Mouse (Mus musculus): ENCODE results near the gene Isg20l2. TPM values are rescaled to one million over a fixed set of nuclear protein-coding genes. Genes with fewer than 3 reads are reported as not detected.
"Not testable (repeated sequence)": the region's sequence is repeated elsewhere in the genome, so short reads cannot be mapped to it uniquely, and the experiment has no call there.

Gene Isg20l2
- 40.8 and 41.5 TPM in 2 replicates for polyA plus RNA-seq (2015; fragmentation: Nextera tagmentation; extraction: Ambion mirVana)

DNA sequence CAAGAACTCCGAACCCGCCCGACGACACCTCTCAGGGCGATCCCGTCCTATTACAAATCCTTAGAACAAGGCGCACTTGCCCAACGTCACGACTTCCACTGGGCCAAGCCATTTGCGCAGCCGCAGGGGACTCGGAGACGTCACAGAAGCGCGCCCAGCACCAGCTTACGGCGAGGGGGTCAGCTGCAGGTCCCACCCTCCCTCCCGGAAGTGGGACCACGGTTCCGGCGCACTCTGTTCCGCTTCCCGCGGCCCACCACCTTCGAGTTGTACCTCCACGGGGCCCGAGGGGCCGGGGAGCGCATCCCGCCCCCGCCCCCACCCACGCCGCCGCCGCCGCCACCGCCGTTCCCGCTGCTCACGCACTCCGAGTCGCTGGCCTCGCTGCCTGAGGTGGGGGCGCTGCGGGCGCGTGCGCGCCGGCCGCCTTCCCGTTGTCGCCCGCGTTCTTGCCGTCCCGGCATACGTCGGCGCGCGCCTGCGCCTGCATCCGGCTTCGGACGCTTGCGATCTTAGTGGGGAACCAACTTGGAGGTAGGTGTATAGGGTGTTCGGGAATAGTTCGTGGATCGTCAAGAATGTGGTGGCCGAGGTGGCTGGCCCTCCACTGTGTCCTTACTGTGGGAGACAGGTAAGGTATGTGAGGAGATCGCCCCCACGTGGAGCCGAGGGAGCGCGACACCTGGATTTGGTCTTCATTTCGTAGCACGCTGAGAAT is at the start of gene Isg20l2, which contains the start of gene Rrnad1:
TSS of gene Isg20l2 (plus strand) at position 237 of the 718 bp plus-strand sequence.
TSS of gene Rrnad1 (minus strand) at position 640 of the 718 bp plus-strand sequence.
- peaks cover 16% of the 10 kb centered on the region for H3K36me3 ChIP-seq (ENCODE audit: control insufficient read depth, insufficient read depth, low read length)
- no peaks in the 10 kb centered on the region for H3K27me3 ChIP-seq (ENCODE audit: control insufficient read depth, insufficient read depth, low read length)
- ATAC-seq (ENCODE audit: insufficient read depth, low FRiP score): peak; percentile 98
- WGBS: under 1% methylated on average over 55 of the region's 78 CpGs
- H3K4me2 ChIP-seq (ENCODE audit: low read depth, low read length): peak within 1 kb of the TSS; percentile 71
- H3K4me1 ChIP-seq (ENCODE audit: control insufficient read depth, insufficient read depth, low read length): peaks cover 17% of the 10 kb centered on the region
- peak within 1 kb of the TSS; percentile 96 for H3K4me3 ChIP-seq (replicated peaks; ENCODE audit: low read length)
- H3K9ac ChIP-seq (ENCODE audit: low read length): peak within 1 kb of the TSS; percentile 95
- peak within 1 kb of the TSS; percentile 91 for H3K27ac ChIP-seq (ENCODE audit: low read length)
- H3K9me3 ChIP-seq (replicated peaks; ENCODE audit: control insufficient read depth, low read length): no peaks in the 10 kb centered on the region

DNA sequence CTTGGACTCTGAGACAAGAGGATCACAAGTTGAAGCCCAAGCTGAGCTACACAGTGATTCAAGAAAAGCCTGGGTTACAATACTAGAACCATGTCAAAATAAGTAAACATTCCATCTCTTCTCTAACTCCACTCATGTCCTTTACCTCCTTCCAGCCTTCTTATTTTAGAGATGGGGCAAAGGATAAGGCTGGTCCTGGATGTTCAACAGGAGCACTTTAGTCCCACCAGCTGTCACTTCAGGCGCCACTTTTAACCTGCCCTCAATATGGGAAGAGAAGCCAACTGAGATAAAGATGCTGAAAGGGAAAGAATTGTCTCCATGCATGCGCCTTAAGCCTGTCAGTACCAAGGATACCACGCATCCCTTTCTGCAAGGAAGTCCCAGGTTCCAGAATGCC is 45.8 kb upstream of the Isg20l2 start:
- Histone ChIP-seq H3K4me1 (ENCODE audit: control insufficient read depth, insufficient read depth, low read length) (peaks cover 16% of the 10 kb centered on the region), H3K9ac (ENCODE audit: low read length) (peak overlapping the region; percentile 82), H3K4me3 (replicated peaks; ENCODE audit: low read length) (peak overlapping the region; percentile 65), H3K27ac (ENCODE audit: low read length) (0 out of 2 replicates have a peak overlapping the region, but pooled peaks have one; percentile 92), H3K4me2 (ENCODE audit: low read depth, low read length) (peak overlapping the region; percentile 84), H3K9me3 (replicated peaks; ENCODE audit: control insufficient read depth, low read length) (no peaks in the 10 kb centered on the region; the same call in 1 of the 2 replicates), H3K36me3 (ENCODE audit: control insufficient read depth, insufficient read depth, low read length) (no peaks in the 10 kb centered on the region), H3K27me3 (ENCODE audit: control insufficient read depth, insufficient read depth, low read length) (no peaks in the 10 kb centered on the region)
- 6% methylated on average over 3 of the region's 3 CpGs for WGBS
- no peak for ATAC-seq (ENCODE audit: insufficient read depth, low FRiP score)

DNA sequence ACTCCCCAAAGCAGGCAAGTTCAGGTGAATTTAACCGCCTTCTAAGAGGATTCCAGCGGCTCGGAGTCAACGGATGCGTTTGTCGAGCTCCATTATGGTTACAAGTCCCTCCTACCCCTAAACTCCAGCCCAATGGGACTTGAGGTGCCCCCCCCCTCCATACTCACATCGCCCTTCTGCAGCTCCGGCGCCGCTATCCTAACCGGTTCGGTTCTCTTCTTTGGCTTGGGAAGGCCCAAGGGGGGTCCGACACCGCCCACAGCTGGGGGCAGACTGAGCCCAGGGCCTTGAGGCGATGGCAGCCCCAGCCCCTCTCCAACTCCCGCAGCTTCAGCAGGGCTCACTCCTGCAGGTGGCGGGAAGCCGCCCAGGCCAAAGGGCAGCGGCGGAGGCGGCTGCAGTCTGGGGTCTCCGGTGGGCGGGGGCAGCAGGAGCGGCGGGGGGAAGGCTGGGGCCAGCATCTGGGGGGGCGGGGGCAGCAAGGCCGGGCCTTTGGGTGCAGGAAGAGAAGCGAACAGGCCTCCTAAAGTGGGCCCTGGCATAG is 45.3 kb upstream of the Isg20l2 start:
- peak; percentile 2; the same call in 1 of the 2 replicates for ATAC-seq (ENCODE audit: insufficient read depth, low FRiP score)
- peak overlapping the region; percentile 92 for H3K27ac ChIP-seq (ENCODE audit: low read length)
- H3K27me3 ChIP-seq (ENCODE audit: control insufficient read depth, insufficient read depth, low read length): no peaks in the 10 kb centered on the region
- under 1% methylated on average over 27 of the region's 28 CpGs for WGBS
- H3K36me3 ChIP-seq (ENCODE audit: control insufficient read depth, insufficient read depth, low read length): no peaks in the 10 kb centered on the region
- H3K9me3 ChIP-seq (replicated peaks; ENCODE audit: control insufficient read depth, low read length): no peaks in the 10 kb centered on the region; the same call in 1 of the 2 replicates
- peaks cover 16% of the 10 kb centered on the region for H3K4me1 ChIP-seq (ENCODE audit: control insufficient read depth, insufficient read depth, low read length)
- H3K9ac ChIP-seq (ENCODE audit: low read length): peak overlapping the region; percentile 82
- peak overlapping the region; percentile 65 for H3K4me3 ChIP-seq (replicated peaks; ENCODE audit: low read length)
- H3K4me2 ChIP-seq (ENCODE audit: low read depth, low read length): peak overlapping the region; percentile 84

DNA sequence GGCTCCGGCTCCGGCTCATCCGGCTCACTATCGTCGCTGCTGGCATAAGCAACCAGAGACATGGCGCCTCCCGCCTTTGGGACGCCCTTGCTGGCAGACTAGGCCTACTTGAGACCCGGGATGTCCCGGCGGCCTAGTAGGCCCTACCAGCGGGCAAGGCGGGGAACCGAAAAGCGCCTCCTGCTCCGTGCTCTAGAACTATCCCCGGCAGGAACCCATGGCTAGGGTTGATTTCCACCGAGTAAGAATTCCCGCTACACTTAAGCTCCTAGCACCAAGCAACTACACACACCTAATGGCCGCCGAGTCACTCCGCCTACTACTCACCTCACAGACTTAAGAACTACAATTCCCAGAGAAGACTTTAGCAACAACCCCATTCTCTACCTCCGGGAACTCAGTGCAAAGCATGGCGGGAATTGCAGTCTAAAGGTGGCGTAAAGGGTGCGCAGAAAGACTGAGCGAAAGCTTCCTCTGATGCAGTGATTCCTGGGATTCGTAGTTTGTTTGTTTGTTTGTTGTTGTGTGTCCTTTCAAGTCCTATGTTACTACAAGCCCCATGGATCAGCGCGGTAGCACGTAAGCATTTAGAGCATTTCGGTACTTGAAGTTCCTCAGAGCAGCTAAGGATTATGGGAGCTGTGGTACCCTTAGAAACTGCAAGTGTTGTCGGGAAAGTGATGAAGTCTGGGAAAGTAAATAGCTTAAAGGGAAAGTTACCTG is 44.7 kb upstream of the Isg20l2 start, which contains the start of gene Prcc:
TSS of gene Prcc (minus strand) at position 328 of the 723 bp plus-strand sequence.
- peaks cover 16% of the 10 kb centered on the region for H3K4me1 ChIP-seq (ENCODE audit: control insufficient read depth, insufficient read depth, low read length)
- H3K27ac ChIP-seq (ENCODE audit: low read length): peak within 1 kb of the TSS; percentile 92
- no peaks in the 10 kb centered on the region for H3K36me3 ChIP-seq (ENCODE audit: control insufficient read depth, insufficient read depth, low read length)
- peak within 1 kb of the TSS; percentile 65 for H3K4me3 ChIP-seq (replicated peaks; ENCODE audit: low read length)
- no peaks in the 10 kb centered on the region; the same call in 1 of the 2 replicates for H3K9me3 ChIP-seq (replicated peaks; ENCODE audit: control insufficient read depth, low read length)
- peak within 1 kb of the TSS; percentile 82 for H3K9ac ChIP-seq (ENCODE audit: low read length)
- no peaks in the 10 kb centered on the region for H3K27me3 ChIP-seq (ENCODE audit: control insufficient read depth, insufficient read depth, low read length)
- H3K4me2 ChIP-seq (ENCODE audit: low read depth, low read length): peak within 1 kb of the TSS; percentile 84
- ATAC-seq (ENCODE audit: insufficient read depth, low FRiP score): peak; percentile 97
- WGBS: under 1% methylated on average over 30 of the region's 33 CpGs

DNA sequence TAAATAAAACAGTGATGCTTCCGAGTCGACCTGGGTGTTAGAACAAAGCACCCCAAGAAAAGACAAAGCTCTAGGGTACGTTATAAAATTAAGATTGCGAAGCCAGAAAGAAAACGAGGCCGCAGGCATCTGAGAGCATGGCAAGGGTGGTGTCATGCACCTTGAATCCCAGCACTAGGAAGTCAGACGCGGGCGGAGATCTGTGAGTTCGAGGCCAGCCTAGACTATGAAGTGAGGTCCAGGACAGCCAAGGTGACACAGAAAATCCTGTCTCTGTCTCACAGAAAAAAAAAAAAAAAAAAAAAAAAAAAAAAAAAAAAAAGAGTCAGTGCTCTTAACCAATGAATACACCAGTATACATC is 44.1 kb upstream of the Isg20l2 start:
- peak overlapping the region; percentile 65 for H3K4me3 ChIP-seq (replicated peaks; ENCODE audit: low read length)
- H3K27me3 ChIP-seq (ENCODE audit: control insufficient read depth, insufficient read depth, low read length): no peaks in the 10 kb centered on the region
- H3K36me3 ChIP-seq (ENCODE audit: control insufficient read depth, insufficient read depth, low read length): no peaks in the 10 kb centered on the region
- H3K9me3 ChIP-seq (replicated peaks; ENCODE audit: control insufficient read depth, low read length): no peaks in the 10 kb centered on the region; the same call in 1 of the 2 replicates
- peaks cover 16% of the 10 kb centered on the region for H3K4me1 ChIP-seq (ENCODE audit: control insufficient read depth, insufficient read depth, low read length)
- ATAC-seq (ENCODE audit: insufficient read depth, low FRiP score): peak; percentile 4; the same call in 1 of the 2 replicates
- 10% methylated on average over 10 of the region's 10 CpGs for WGBS
- no peak overlapping the region for H3K27ac ChIP-seq (ENCODE audit: low read length)
- H3K4me2 ChIP-seq (ENCODE audit: low read depth, low read length): peak overlapping the region; percentile 47
- peak overlapping the region; percentile 57 for H3K9ac ChIP-seq (ENCODE audit: low read length)

DNA sequence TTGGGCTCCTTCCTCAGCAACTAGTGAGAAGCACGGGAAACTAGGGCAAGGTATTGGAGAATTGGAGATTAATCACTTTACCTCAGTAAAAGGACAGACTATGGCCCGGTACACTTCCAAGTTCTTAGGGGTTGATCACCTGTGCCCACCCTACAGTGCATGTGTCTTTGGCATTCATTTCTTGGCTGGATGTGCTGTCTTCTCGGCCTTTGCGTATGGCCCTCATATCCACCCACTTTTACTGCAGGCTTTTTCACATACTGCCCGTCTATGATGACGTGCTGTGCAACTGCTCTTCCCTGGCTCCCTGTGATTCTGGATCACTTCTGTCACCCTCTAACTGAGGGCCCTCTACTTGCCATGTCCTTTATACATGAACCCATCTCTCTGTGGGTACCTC is 43.7 kb upstream of the Isg20l2 start:
- peak overlapping the region; percentile 65 for H3K4me3 ChIP-seq (replicated peaks; ENCODE audit: low read length)
- 84% methylated on average over 6 of the region's 6 CpGs for WGBS
- peak overlapping the region; percentile 47 for H3K4me2 ChIP-seq (ENCODE audit: low read depth, low read length)
- H3K27ac ChIP-seq (ENCODE audit: low read length): no peak overlapping the region
- peak overlapping the region; percentile 57; the same call in 1 of the 2 replicates for H3K9ac ChIP-seq (ENCODE audit: low read length)
- H3K27me3 ChIP-seq (ENCODE audit: control insufficient read depth, insufficient read depth, low read length): no peaks in the 10 kb centered on the region
- ATAC-seq (ENCODE audit: insufficient read depth, low FRiP score): no peak
- peaks cover 16% of the 10 kb centered on the region for H3K4me1 ChIP-seq (ENCODE audit: control insufficient read depth, insufficient read depth, low read length)
- H3K36me3 ChIP-seq (ENCODE audit: control insufficient read depth, insufficient read depth, low read length): no peaks in the 10 kb centered on the region
- H3K9me3 ChIP-seq (replicated peaks; ENCODE audit: control insufficient read depth, low read length): no peaks in the 10 kb centered on the region; the same call in 1 of the 2 replicates

DNA sequence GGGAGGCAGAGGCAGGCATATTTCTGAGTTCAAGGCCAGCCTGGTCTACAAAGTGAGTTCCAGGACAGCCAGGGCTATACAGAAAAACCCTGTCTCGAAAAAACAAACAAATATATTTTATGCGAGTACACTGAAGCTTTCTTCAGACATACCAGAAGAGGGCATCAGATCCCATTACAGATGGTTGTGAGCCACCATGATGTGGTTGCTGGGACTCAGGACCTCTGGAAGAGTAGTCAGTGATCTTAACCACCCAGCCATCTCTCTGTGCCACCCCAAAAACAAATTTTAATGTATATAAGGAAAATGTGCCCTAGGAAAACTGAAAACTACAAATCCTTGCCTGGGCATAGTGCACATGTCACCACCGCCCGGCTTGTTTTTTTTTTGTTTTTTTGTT is 42.7 kb upstream of the Isg20l2 start:
- H3K4me2 ChIP-seq (ENCODE audit: low read depth, low read length); H3K4me3 ChIP-seq (replicated peaks; ENCODE audit: low read length); H3K27me3 ChIP-seq (ENCODE audit: control insufficient read depth, insufficient read depth, low read length); H3K9ac ChIP-seq (ENCODE audit: low read length); ATAC-seq (ENCODE audit: insufficient read depth, low FRiP score); H3K27ac ChIP-seq (ENCODE audit: low read length); H3K36me3 ChIP-seq (ENCODE audit: control insufficient read depth, insufficient read depth, low read length); H3K9me3 ChIP-seq (replicated peaks; ENCODE audit: control insufficient read depth, low read length): not testable (repeated sequence)
- WGBS: 83% methylated on average over 4 of the region's 4 CpGs
- peaks cover 16% of the 10 kb centered on the region for H3K4me1 ChIP-seq (ENCODE audit: control insufficient read depth, insufficient read depth, low read length)

DNA sequence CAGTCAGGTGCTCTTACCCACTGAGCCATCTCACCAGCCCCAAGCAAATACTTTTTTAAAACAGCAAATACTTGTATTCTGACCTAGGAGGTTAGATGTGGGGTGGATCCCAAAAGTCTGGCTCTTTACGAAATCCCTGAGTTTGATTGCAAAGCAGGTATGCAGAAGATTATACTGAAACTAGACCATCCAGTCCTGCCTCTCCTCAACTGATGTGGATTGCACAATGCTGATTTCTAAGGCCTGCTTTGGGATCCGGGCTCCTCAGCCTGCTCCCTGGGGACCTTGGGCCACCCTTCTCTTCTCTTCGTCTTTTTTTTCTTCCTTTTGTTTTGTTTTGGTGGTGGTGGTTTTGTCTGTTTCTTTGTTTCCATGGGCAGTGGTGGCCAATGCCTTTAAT is 38.6 kb upstream of the Isg20l2 start:
- ATAC-seq (ENCODE audit: insufficient read depth, low FRiP score): no peak
- Histone ChIP-seq H3K36me3 (ENCODE audit: control insufficient read depth, insufficient read depth, low read length) (no peaks in the 10 kb centered on the region), H3K27ac (ENCODE audit: low read length) (no peak overlapping the region), H3K9ac (ENCODE audit: low read length) (no peak overlapping the region), H3K4me1 (ENCODE audit: control insufficient read depth, insufficient read depth, low read length) (no peaks in the 10 kb centered on the region), H3K9me3 (replicated peaks; ENCODE audit: control insufficient read depth, low read length) (no peaks in the 10 kb centered on the region; the same call in 1 of the 2 replicates), H3K4me2 (ENCODE audit: low read depth, low read length) (no peak overlapping the region), H3K27me3 (ENCODE audit: control insufficient read depth, insufficient read depth, low read length) (no peaks in the 10 kb centered on the region), H3K4me3 (replicated peaks; ENCODE audit: low read length) (no peak overlapping the region)
- WGBS: 62% methylated on average over 3 of the region's 3 CpGs

All from stomach, embryonic 16.5 days (tissue).